Mouse (Mus musculus) heart, embryonic 13.5 days (tissue): ENCODE measurements at regions not wholly inside any gene's neighbourhood (a gene's known extent, or its start where the extent isn't known, plus 50 kb on each side); places are given as distances from the start of the nearest gene placed in this dataset.

Experiments used
- ATAC-seq: fragments of 200-750 bp; cut with Nextera tagmentation; 2 replicates; pipeline ENCODE4 v1.8.0; 2017; ENCODE audit warnings: moderate TSS enrichment; ENCODE audit not compliant: insufficient number of reproducible peaks, low FRiP score, low TSS enrichment; ENCODE audit errors: extremely low read depth
- H3K27ac ChIP-seq: fragments of 300-500 bp; sonication (generic); replicated peaks from 2 replicates; pipeline ENCODE4 v1.5.1; 2015; ENCODE audit warnings: moderate library complexity, mild to moderate bottlenecking, inconsistent platforms
- H3K27me3 ChIP-seq: fragments of 300-500 bp; sonication (generic); replicated peaks from 2 replicates; pipeline ENCODE4 v1.6.1; 2015; ENCODE audit warnings: mild to moderate bottlenecking, inconsistent platforms
- H3K36me3 ChIP-seq: fragments of 300-500 bp; sonication (generic); 2 replicates; pipeline ENCODE4 v1.6.1; 2015; ENCODE audit warnings: mild to moderate bottlenecking, inconsistent platforms
- H3K4me1 ChIP-seq: fragments of 300-500 bp; sonication (generic); 2 replicates; pipeline ENCODE4 v1.6.1; 2015; ENCODE audit warnings: inconsistent platforms
- H3K4me2 ChIP-seq: fragments of 300-500 bp; sonication (generic); 2 replicates; pipeline ENCODE4 v1.6.1; 2015; ENCODE audit warnings: inconsistent platforms, mild to moderate bottlenecking, moderate library complexity
- H3K4me3 ChIP-seq: fragments of 300-500 bp; sonication (generic); 2 replicates; pipeline ENCODE4 v1.5.1; 2015; ENCODE audit warnings: moderate library complexity, mild to moderate bottlenecking, inconsistent platforms
- H3K9ac ChIP-seq: fragments of 300-500 bp; sonication (generic); 2 replicates; pipeline ENCODE4 v1.6.1; 2015; ENCODE audit warnings: inconsistent platforms, mild to moderate bottlenecking, moderate library complexity
- H3K9me3 ChIP-seq: fragments of 300-500 bp; sonication (generic); 2 replicates; pipeline ENCODE4 v1.6.1; 2016; ENCODE audit warnings: inconsistent platforms
- WGBS: fragments of 180-500 bp; shearing (Covaris S2); methylation state at CpG from one replicate; pipeline ENCODE4 v1.1.7; 2015; ENCODE audit warnings: mixed read lengths; 5-methylcytosine and 5-hydroxymethylcytosine counted together

DNA sequence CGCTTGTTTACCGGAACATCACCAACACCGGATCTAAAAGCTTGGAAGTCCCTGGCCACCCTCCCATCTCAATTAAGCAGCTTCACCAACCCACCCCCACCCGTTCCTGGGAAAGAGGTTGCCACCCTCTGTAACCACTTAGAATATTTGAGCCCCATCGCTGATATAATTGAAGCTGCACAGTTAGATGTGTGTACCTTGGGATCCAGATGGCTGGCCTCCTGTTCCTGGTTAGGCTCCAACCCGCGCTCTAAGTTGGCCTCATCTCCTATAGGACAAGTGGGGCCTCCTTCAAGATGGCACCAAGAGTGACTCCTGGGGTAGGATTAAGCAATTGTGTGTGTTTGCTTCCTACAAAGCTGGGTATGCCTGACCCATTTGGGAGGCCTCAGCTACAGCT is 61.6 kb upstream of the Hdhd5 start:
- H3K4me2 ChIP-seq = peak overlapping the region; percentile 52
- peaks cover 21% of the 10 kb centered on the region for H3K4me1 ChIP-seq
- H3K9ac ChIP-seq = peak overlapping the region; percentile 56; the same call in 1 of the 2 replicates
- no peak overlapping the region for H3K27ac ChIP-seq
- H3K9me3 ChIP-seq = no peaks in the 10 kb centered on the region
- no peak overlapping the region for H3K4me3 ChIP-seq
- WGBS = 48% methylated on average over 7 of the region's 7 CpGs
- no peaks in the 10 kb centered on the region for H3K27me3 ChIP-seq
- ATAC-seq = no peak
- no peaks in the 10 kb centered on the region for H3K36me3 ChIP-seq

DNA sequence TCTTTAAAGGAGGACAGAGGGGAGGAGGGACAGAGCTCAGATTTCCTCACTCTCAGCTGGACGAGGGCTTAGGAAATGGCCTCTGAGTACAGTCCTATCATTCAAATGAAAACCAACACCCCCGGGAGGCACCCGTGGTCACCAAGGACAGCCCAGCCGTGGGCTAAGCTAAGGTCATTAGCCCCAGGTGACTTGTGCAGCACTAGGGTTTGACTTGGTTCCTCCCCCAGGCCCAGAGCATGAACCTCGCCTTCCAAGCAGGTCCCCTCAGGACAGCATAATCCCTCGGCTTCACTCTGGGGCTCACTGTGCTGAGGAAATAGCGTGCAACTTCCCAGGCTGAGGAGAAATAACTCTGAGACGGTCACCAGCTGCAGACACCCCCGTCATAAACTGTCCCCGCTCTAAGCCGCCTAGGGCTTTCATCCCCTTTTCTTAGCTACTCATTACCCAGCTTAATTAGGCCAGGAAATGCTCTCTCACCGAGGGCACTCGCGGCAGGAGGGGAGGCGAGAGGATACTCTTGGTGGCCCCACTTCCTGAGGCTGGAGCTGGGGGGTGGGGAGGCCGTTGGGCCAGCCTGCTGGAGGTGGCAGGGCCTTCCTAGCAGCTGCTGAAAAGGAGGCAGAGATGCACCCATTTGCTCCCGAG is 61.0 kb upstream of the Hdhd5 start:
- Histone ChIP-seq H3K4me1 (peaks cover 21% of the 10 kb centered on the region), H3K4me2 (peak overlapping the region; percentile 52), H3K36me3 (no peaks in the 10 kb centered on the region), H3K27ac (no peak overlapping the region), H3K9me3 (no peaks in the 10 kb centered on the region), H3K27me3 (no peaks in the 10 kb centered on the region), H3K9ac (peak overlapping the region; percentile 56), H3K4me3 (no peak overlapping the region; the same call in 1 of the 2 replicates)
- no peak for ATAC-seq
- 6% methylated on average over 17 of the region's 17 CpGs for WGBS

GRCm38 (mm10) chr6:120590191-120590590 is 59.1 kb upstream of the Hdhd5 start:
- Histone ChIP-seq H3K36me3 (no peaks in the 10 kb centered on the region), H3K4me1 (peaks cover 21% of the 10 kb centered on the region), H3K27me3 (no peaks in the 10 kb centered on the region), H3K9ac (no peak overlapping the region), H3K4me3 (no peak overlapping the region), H3K27ac (no peak overlapping the region), H3K4me2 (no peak overlapping the region), H3K9me3 (no peaks in the 10 kb centered on the region)
- ATAC-seq = no peak
- 67% methylated on average over 2 of the region's 2 CpGs for WGBS

DNA sequence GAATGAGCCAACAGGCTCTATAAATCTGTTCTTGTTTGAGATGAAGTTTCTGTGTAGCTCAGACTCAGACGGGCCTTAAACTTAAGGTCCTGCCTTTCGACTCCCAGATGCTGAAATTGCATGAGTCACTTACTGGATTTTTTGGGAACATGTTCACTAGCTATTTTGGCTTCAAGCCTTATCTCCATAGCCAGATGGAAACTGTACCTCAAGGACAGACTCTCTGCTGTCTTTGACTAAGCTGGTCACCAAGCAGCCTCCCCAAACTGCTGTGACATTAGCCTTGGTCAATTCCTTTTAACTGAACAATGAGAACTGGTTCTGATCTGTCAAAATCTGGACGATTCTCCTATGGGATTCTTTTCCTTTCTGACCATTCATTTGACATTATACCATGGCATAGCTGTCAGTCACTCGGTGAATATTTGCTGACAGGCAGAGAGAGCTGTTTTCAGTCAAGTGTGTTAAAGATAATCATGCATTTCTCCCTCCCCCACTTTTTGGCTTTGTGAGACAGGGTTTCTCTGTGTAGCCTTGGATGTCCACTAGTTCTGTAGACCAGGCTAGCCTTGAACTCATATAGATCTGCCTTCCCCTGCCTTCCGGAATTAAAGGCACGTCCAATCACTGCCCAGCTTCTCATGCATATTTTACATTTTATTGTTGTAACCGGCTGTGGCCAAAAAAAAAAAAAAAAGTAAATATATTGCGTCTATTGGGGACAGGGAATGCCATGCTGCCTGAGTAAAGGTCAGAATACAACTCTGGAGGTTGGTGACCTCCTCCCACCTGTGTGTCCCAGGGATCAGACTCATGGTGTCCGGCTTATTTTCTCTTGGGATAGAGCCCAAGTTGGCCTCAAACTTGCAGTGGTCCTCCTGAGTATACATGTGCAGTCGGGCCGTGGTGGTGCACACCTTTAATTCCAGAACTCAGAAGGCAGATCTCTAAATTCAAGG is 57.9 kb upstream of the Hdhd5 start:
- no peak overlapping the region; the same call in 1 of the 2 replicates for H3K27ac ChIP-seq
- no peaks in the 10 kb centered on the region for H3K36me3 ChIP-seq
- H3K9me3 ChIP-seq = no peaks in the 10 kb centered on the region
- H3K4me3 ChIP-seq = no peak overlapping the region
- no peak overlapping the region for H3K4me2 ChIP-seq
- peaks cover 21% of the 10 kb centered on the region for H3K4me1 ChIP-seq
- no peaks in the 10 kb centered on the region for H3K27me3 ChIP-seq
- ATAC-seq = no peak
- H3K9ac ChIP-seq = no peak overlapping the region
- WGBS = 68% methylated on average over 11 of the region's 11 CpGs

GRCm38 (mm10) chr6:120585941-120586280 is 54.8 kb upstream of the Hdhd5 start:
- Histone ChIP-seq H3K4me2 (no peak overlapping the region), H3K9me3 (no peaks in the 10 kb centered on the region), H3K27me3 (no peaks in the 10 kb centered on the region), H3K4me3 (no peak overlapping the region), H3K27ac (no peak overlapping the region), H3K36me3 (no peaks in the 10 kb centered on the region), H3K4me1 (peaks cover 7% of the 10 kb centered on the region), H3K9ac (no peak overlapping the region)
- 52% methylated on average over 2 of the region's 2 CpGs for WGBS
- no peak for ATAC-seq

- Histone ChIP-seq H3K9me3 (no peaks in the 10 kb centered on the region), H3K36me3 (no peaks in the 10 kb centered on the region), H3K9ac (no peak overlapping the region), H3K27ac (no peak overlapping the region), H3K4me2 (no peak overlapping the region), H3K27me3 (no peaks in the 10 kb centered on the region), H3K4me3 (no peak overlapping the region), H3K4me1 (peaks cover 12% of the 10 kb centered on the region)
- 62% methylated on average over 9 of the region's 9 CpGs for WGBS
- no peak for ATAC-seq
These were observed 54.2 kb upstream of the Hdhd5 start for GRCm38 (mm10) chr6:120585118-120585940.

DNA sequence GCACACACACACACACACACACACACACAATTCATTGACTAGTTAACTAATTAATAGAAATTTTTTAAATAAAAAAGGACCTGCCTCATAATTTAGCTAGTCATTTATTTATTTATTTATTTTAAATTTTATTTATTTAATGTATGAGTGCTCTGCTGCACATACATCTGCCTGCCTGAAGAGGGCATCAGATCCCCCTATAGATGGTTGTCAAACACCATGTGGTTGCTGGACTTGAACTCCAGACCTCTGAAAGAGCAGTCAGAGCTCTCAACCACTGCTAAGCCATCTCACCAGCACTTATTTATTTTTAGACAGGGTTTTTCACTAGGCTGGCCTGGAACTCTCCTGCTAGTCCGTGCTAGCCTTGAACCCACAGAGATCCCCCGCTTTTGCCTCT is 50.6 kb upstream of the Hdhd5 start:
- no peak for ATAC-seq
- WGBS = 89% methylated on average over 2 of the region's 2 CpGs
- Histone ChIP-seq H3K27ac (no peak overlapping the region), H3K4me3 (no peak overlapping the region), H3K36me3 (no peaks in the 10 kb centered on the region), H3K4me1 (peaks cover 19% of the 10 kb centered on the region), H3K4me2 (no peak overlapping the region), H3K27me3 (peaks cover 12% of the 10 kb centered on the region), H3K9ac (no peak overlapping the region), H3K9me3 (no peaks in the 10 kb centered on the region)
